Mouse (Mus musculus) cortical plate, adult 2 months (tissue): ENCODE results near the gene Txnrd2. TPM values are rescaled to one million over a fixed set of nuclear protein-coding genes. Genes with fewer than 3 reads are reported as not detected.

Experiments used
- H3K27ac ChIP-seq: fragments of 200-500 bp; 2 replicates; pipeline ENCODE4 v1.5.1; 2012; ENCODE audit warnings: low read length, control low read depth, inconsistent platforms; ENCODE audit not compliant: insufficient read depth
- H3K4me1 ChIP-seq: fragments of 200-500 bp; 2 replicates; pipeline ENCODE4 v1.6.1; 2011; ENCODE audit warnings: low read length; ENCODE audit not compliant: control insufficient read depth, insufficient read depth
- H3K4me3 ChIP-seq: fragments of 200-500 bp; 2 replicates; pipeline ENCODE4 v1.5.1; 2011; ENCODE audit warnings: mild to moderate bottlenecking, low read length, control low read depth; ENCODE audit not compliant: insufficient read depth
- CTCF ChIP-seq: fragments of 200-500 bp; IDR thresholded peaks from 2 replicates; pipeline ENCODE4 v1.5.1; 2011; ENCODE audit warnings: mild to moderate bottlenecking, control low read depth, low read length; ENCODE audit not compliant: insufficient read depth; ENCODE audit errors: extremely low read depth
- POLR2A ChIP-seq: fragments of 200-500 bp; IDR thresholded peaks from 2 replicates; pipeline ENCODE4 v1.6.1; 2011; ENCODE audit warnings: mild to moderate bottlenecking, low read length, control low read depth; ENCODE audit not compliant: insufficient read depth; ENCODE audit errors: extremely low read depth
- polyA plus RNA-seq: library from polyadenylated mRNA; depleted of rRNA; stranded (reverse); fragments of >200 nt; gene quantifications from 2 replicates; pipeline ENCODE4 v1.2.3, GENCODE M21; 2012

Txnrd2 gene
- polyA plus RNA-seq, 1 experiment: 22.4 TPM

DNA sequence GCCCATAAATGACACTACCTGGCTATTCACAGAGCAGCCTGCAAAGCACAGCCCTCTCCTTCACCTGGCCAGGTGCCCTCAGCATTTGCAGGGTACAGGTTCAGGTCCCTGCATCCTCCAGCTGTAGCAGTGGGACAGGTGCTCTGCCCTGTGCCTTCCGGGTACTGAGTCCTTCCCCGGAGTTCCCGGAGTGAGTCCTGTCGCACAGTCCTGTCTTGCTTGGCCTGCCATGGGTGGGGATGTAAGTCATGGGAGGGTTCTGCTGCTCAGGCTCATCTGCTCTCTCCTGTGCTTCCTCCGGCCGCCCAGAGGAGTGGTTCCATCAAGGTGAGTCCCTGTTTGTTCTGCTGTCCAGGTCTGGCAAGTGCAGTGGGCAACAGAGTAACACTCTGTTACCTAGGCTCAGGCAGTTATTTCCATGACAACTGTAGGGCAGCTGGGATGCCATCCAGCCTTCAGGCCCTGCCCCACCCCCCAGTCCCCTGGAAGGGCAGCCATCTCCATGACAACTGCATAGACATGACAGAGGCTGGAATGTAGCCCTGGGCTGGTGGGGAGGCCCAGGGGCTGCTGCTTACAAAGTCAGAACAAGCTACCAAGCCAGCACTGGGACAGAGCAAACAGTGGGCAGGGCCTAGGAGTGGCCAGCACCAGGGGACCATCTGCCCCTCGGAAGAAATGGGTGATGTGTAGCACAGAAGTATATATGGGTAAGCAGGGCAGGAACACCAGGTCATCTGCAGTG is 25.5 kb upstream of the Txnrd2 start:
- no peak overlapping the region for H3K27ac ChIP-seq
- no peak for TF ChIP-seq CTCF
- TF ChIP-seq POLR2A: no peak
- H3K4me1 ChIP-seq: peaks cover 8% of the 10 kb centered on the region

DNA sequence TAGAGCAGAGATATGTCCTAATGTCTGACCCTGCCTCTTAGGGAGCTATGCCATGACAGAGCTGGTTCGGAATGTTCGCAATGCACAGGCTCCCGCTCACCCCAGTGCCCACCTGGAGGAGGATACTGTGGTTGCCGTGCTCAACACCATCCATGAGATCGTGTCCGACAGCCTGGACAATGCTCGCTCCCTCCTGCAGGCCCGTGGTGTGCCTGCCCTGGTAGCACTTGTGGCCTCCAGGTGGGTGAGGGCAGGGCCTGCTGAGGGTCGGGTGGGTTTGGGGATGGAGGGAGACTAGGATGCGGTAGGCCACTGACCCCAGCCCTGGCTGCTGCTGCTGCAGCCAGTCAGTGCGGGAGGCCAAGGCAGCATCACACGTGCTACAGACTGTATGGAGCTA is 22.9 kb upstream of the Txnrd2 start:
- TF ChIP-seq POLR2A: no peak
- TF ChIP-seq CTCF: no peak
- H3K4me3 ChIP-seq: no peak overlapping the region
- no peak overlapping the region for H3K27ac ChIP-seq
- peaks cover 5% of the 10 kb centered on the region for H3K4me1 ChIP-seq

More for the DNA sequence above, 25.5 kb upstream of the Txnrd2 start:
- H3K4me3 ChIP-seq: no peak overlapping the region

DNA sequence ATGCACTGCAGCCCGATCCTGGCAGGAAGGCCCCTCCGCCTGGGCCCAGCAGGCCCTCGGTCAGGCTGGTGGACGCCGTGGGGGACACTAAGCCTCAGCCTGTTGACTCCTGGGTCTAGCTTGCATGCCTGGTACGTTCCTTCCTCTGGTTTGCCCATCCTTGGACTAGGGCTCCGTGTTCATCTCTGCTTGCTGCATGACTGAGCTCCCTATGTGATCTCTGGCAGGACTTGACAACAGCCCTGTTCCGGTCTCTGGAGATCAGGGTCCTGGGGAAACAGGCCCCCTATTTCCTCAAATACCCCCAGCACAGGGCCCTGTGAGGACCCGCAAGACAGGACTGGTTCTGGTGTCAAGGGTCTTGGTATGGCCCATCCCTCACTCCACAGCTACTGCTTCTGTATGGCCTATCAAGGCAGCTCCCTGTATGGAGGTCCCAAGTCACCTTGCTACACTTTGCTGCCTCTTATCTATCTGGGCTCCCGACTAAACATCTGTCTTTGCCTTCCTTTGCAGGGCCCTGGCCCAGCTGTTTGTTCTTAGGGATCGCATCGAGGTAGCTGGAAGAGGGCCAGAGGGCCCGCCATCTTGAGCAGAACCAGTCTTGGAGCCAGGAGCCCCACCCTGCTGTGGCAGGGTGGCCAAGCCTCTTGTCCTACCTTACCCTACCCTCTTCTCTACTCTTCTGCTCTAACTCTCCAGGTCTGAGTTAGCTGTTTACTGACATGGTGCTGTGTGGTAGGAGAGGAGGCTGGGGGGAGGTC is 20.9 kb upstream of the Txnrd2 start:
- TF ChIP-seq POLR2A (no peak), CTCF (no peak)
- Histone ChIP-seq H3K4me1 (peaks cover 4% of the 10 kb centered on the region), H3K27ac (0 out of 2 replicates have a peak overlapping the region, but pooled peaks have one; percentile 2), H3K4me3 (no peak overlapping the region)

DNA sequence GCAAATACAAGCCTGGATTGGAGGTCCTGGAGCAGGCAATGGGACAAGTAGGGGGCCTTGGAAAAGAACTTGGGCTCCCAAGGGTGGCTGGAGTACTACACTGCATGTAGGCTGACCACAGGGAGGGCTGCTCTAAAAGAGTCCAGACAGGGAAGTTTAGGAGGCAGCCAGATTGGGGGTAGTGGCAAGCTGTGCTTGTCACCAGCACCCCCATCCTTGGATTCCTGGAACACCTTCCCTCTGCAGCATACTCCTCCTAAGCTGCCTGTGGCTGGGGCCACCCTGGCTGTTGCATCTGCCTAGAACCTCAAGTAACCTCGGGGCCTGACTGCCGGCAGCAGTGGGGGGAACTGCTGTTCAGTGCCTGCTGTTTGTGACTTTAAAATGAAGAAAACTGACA is 20.3 kb upstream of the Txnrd2 start:
- no peak for TF ChIP-seq CTCF
- TF ChIP-seq POLR2A: no peak
- Histone ChIP-seq H3K4me1 (no peaks in the 10 kb centered on the region), H3K4me3 (no peak overlapping the region), H3K27ac (0 out of 2 replicates have a peak overlapping the region, but pooled peaks have one; percentile 2)

DNA sequence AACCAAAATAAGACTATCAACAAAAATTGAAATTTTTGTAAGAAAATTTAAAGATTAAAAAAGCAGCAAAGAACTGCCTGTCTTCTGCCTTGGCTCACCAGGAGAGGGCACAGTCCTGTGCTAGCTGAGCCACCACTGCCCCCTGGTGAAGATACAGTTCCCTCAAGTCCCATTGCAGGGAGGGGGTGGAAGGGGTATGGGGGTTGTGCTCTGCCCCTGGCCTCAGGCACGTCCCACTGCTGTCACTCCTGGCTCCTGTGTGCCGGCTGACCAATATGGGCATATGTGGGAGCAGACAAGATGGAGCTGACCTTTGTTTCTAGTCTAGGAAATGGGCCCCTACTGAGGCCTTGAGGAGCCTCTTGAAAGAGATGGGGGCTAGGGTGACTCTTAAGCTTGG is 19.9 kb upstream of the Txnrd2 start:
- TF ChIP-seq POLR2A (no peak), CTCF (peak; percentile 91)
- Histone ChIP-seq H3K27ac (no peak overlapping the region), H3K4me3 (no peak overlapping the region), H3K4me1 (no peaks in the 10 kb centered on the region)

DNA sequence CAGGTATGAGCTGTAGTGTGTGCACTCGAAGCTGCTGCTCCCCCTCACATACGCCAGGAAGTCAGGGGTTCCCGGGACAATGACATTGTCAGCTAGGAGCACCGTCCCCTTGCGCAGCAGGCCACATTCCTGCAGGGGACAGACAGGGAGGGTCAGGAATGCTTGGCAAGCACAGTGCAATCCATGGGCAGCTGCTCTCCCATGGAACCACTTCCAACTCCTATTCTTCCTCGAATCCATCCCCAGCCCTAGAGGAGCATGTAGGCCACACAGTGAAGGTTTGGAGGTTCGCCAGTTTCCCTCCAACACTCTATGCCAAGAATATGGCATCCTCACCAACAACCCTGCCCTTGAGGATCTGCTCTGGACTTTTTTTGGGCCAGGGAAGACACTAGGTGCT is 18.3 kb upstream of the Txnrd2 start:
- Histone ChIP-seq H3K27ac (no peak overlapping the region), H3K4me1 (peaks cover 4% of the 10 kb centered on the region; the same call in 1 of the 2 replicates), H3K4me3 (no peak overlapping the region)
- TF ChIP-seq CTCF (no peak), POLR2A (no peak)

DNA sequence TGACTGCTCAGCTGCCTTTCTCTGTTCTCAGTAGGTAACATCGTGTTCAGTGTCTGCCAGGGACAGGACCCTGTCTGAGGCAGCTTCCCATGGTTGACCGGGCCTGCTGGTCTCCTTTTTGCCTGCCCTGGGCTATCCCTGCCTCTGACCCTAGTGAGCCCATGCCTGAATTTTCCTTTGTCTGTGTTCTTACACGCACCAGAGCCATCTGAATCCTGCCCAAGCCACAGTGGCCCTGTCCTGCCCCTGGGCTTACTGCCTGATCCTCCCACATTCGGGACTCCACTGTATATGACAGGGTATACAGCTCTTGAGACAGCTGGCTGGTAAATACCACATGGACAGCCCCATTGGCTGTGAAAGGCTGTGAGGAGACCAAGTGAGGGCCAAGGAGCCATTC is 16.4 kb upstream of the Txnrd2 start:
- Histone ChIP-seq H3K4me3 (no peak overlapping the region), H3K4me1 (peaks cover 5% of the 10 kb centered on the region; the same call in 1 of the 2 replicates), H3K27ac (no peak overlapping the region)
- no peak for TF ChIP-seq POLR2A
- TF ChIP-seq CTCF: no peak

DNA sequence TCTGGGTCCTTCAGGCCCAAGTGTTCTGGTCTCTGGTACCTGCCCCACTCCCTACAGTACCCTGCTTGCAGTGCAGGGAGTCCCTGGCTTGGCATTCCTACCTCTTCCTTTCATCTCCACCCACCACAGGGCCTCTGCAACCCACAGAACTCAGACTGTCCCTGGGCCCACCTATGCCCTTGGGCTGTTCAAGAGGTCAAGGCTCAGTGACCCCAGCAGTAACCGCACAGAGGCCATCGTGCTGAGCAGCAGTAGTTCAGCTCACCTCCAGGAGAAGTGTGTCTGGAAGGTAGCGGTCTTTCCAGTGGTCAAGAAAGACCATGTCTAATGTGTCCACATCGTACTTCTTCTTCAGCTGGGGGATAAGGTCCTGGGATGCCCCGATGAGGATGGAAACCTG is 15.8 kb upstream of the Txnrd2 start:
- Histone ChIP-seq H3K4me3 (no peak overlapping the region), H3K4me1 (peaks cover 5% of the 10 kb centered on the region; the same call in 1 of the 2 replicates), H3K27ac (no peak overlapping the region)
- TF ChIP-seq CTCF: no peak
- no peak for TF ChIP-seq POLR2A

DNA sequence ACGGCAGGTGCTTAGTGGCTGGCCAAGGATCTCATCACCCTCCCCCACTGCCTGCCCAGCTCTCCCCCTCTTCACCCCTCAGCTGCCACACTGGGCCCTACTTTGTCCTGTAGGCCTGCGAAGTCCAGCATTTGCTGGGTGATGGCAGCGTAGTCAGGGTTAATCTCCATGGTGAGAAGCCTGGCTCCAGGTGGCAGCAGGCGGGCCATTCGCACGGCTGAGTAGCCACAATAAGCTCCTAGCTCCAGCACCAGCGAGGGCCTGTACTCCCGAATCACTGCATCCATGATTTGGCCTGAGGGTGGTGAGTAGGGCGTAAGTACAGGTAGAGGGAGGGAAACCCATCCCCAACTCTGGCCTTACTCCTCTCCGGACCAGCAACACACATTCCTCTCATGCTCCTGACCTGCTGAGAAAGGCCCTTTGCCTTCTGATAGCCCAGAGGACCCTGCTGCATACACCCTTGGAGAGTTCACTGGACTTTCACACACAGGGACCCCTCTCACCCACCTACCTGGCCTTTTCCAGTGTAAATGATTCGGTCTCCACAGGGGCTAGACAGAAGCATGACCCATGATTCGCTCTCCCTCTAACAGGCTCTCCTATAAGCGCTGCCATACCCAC is 15.0 kb upstream of the Txnrd2 start:
- H3K27ac ChIP-seq: no peak overlapping the region
- H3K4me3 ChIP-seq: no peak overlapping the region
- TF ChIP-seq CTCF (no peak), POLR2A (no peak)
- peaks cover 8% of the 10 kb centered on the region for H3K4me1 ChIP-seq
